Comparison of ENCODE assay signal across 8 mouse cellular contexts in the genomic region with DNA sequence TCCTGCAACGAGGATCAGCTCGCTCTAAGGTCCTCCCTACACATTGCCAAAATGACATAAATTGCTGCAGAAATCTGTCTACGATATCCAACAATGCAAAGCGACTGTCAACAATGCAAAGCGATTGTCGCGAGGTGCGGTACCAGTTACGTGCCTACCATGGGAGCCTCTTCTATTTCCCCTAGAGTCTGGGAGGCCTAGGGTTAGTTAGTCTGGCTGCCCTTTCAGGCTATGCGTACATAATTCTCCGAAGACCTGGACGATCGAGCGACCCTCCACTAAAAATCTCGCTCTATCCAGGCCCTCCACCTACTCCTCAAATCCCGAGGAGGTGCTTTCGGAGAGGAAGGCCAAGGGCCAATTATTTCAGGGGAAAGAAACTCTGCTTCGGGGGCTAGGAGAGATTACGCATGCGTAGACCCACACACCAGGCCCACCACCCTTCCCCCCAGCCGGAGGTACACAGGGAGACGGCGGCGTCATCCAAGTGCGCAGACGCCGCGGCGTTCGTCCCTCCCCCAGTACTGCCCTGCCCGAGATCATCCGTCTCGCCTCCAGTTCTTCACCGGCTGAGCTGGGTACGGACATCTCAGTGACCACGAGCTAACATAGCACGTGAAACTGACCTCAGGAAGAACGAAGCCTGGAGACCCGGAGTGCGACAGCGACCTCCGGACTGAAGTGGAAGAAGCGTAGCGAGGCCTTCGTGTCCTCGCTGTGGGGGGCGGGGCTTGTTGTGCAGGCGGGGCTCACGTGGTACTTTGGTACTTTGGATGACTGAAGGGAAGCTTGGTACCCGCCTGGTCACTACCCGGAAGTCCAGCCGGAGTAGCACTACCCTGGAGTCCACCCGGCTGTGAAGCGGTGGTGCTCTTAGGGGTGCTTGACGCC. TPM values are rescaled to one million over a fixed set of nuclear protein-coding genes. Genes with fewer than 3 reads are reported as not detected.
DNase-seq lines count a peak whose midpoint lies in the region; ATAC-seq lines count a peak whose summit lies in the region.

A gene (minus strand): TSS at position 742 of the 891 bp plus-strand sequence.

- DNase-seq in Muller cell, postnatal 12 days (ENCODE audit: inconsistent ontology term) = peak; percentile 98
- DNase-seq in cerebellum, adult 9-11 months = peak; percentile 93
- DNase-seq in frontal cortex, postnatal 10 days (ENCODE audit: low spot score in 2 of 2) = peak; percentile 92
- peak; percentile 94 to 95 for DNase-seq in layer of hippocampus, postnatal 14 days (ENCODE audit: low spot score in 2 of 2)
- DNase-seq in lung, postnatal 14 days = peak; percentile 91
- peak; percentile 81 for DNase-seq in retina, adult 2 months (ENCODE audit: low read depth, low spot score)
- peak; percentile 91 to 93 for DNase-seq in thymus, postnatal 36 days

- peak; percentile 98 for ATAC-seq in hindbrain, embryonic 12.5 days (ENCODE audit: low FRiP score)

- 0 out of 2 replicates have a peak, but pooled peaks cover 6% of the 10 kb centered on the region for H3K27me3 ChIP-seq in hindbrain, embryonic 12.5 days

- WGBS in hindbrain, embryonic 12.5 days = 3% methylated on average over 55 of the region's 55 CpGs

- H3K36me3 ChIP-seq in hindbrain, embryonic 12.5 days = no peaks in the 10 kb centered on the region

- no peaks in the 10 kb centered on the region for H3K9me3 ChIP-seq in hindbrain, embryonic 12.5 days (replicated peaks)

- peaks cover 18% of the 10 kb centered on the region for H3K4me1 ChIP-seq in hindbrain, embryonic 12.5 days

- H3K4me2 ChIP-seq in hindbrain, embryonic 12.5 days (replicated peaks) = peak within 1 kb of the TSS; percentile 53

- H3K27ac ChIP-seq in hindbrain, embryonic 12.5 days = peak within 1 kb of the TSS; percentile 96

- peak within 1 kb of the TSS; percentile 57 for H3K4me3 ChIP-seq in hindbrain, embryonic 12.5 days

- H3K9ac ChIP-seq in hindbrain, embryonic 12.5 days = peak within 1 kb of the TSS; percentile 73

RNA-seq across cellular contexts. Expression of the gene that starts here (rescaled TPM):
- polyA plus RNA-seq in hindbrain, embryonic 12.5 days (2016; fragmentation: Nextera tagmentation; extraction: Ambion mirVana) = 61.0 and 61.9 TPM in 2 replicates
- total RNA-seq in layer of hippocampus, postnatal 14 days (2021) = 10 to 100 TPM; 26.8 to 34.3 TPM

Comparison
In these comparisons a context has a peak if more than half of its experiments do, and no peak if none do; other contexts are left out.
1. Peak in every context shown above with its lines: DNase-seq, ATAC-seq, H3K4me3 ChIP-seq and H3K27ac ChIP-seq.